Mouse (Mus musculus) stomach, postnatal 0 days (tissue): ENCODE measurements around the gene Nptxr.

Experiments
- CTCF ChIP-seq: IDR thresholded peaks from 2 replicates; pipeline ENCODE4 v1.5.1; 2016; ENCODE audit warnings: antibody characterized with exemption, low read depth, mild to moderate bottlenecking, moderate library complexity
- EP300 ChIP-seq: optimal IDR thresholded peaks from 2 replicates; pipeline ENCODE3; 2016; ENCODE audit warnings: antibody characterized with exemption

GRCm38 (mm10) chr15:79834881-79835260, 30.3 kb upstream of the Nptxr start:
- TF ChIP-seq EP300 (no peak), CTCF (no peak)
